Mouse (Mus musculus): ENCODE results near the gene Ces1c. TPM values are rescaled to one million over a fixed set of nuclear protein-coding genes. Genes with fewer than 3 reads are reported as not detected.

Gene Ces1c
- polyA plus RNA-seq (2017; shearing (Covaris generic)): not detected

DNA sequence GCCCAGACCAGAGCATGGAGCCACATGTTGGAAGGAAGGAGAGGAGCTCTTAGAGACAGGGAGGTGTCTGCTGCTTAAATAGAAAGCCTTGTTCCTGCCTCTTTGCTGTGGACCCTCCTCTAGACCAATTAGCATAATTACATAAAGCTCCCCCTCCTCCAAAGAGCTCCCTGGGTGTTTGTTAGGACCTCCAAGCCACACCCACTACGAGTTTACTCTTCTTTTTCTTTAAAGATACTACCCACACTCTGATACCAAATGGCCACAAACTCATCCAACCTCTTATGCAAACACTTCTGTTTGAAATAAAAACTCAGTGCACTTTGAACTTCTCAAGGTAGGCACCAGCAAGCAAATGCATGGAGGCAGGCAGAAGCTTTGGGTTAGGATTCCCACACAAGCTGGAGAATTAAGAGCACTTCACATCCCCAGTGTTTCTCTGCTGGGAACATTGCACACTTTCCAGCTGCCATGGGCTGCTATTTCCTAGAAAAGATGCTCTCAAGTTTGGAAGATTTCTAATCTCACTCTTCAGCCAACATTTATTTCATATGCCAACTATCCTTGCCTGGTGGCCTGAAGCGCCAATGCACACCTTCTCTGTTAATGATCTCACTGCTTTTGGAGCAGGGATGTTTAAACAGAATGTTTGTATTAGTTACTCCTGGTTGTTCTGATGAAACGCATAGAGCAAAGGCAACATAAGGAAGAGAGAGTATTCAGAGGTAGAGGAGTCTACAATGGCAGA, at the start of gene Ces1c:
Gene Ces1c, minus strand, starts transcription at position 51 of the 748 bp plus-strand sequence.
- ATAC-seq: no peak

GRCm38 (mm10) chr8:93180581-93181129, 49.6 kb upstream of the Ces1c start:
- no peak for ATAC-seq

- ATAC-seq: no peak
Measured at GRCm38 (mm10) chr8:93176593-93176992, 45.5 kb upstream of the Ces1c start.

- ATAC-seq: no peak
Measured at GRCm38 (mm10) chr8:93174554-93174953, 43.5 kb upstream of the Ces1c start.

- ATAC-seq: no peak
Measured at GRCm38 (mm10) chr8:93171846-93172590, 40.9 kb upstream of the Ces1c start.

DNA sequence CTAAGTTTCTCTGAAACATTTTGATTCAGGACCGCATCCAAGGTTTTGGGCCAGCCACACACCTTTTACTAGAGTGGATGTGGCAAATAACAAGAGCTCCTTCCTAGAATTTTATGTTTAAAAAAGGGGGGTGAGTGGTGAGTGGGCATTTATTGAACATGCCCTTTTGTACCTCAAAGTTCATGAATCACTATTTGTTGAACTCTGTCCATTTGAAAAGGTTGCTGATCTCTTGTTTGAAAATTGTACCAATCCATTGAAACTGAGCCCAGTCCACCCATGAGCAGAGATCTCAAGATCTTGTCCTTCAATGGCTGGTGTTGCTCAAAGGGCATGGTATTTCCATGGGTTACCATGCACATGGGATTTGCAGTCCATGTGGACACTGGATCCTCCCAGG, 32.3 kb upstream of the Ces1c start:
- no peak for ATAC-seq

DNA sequence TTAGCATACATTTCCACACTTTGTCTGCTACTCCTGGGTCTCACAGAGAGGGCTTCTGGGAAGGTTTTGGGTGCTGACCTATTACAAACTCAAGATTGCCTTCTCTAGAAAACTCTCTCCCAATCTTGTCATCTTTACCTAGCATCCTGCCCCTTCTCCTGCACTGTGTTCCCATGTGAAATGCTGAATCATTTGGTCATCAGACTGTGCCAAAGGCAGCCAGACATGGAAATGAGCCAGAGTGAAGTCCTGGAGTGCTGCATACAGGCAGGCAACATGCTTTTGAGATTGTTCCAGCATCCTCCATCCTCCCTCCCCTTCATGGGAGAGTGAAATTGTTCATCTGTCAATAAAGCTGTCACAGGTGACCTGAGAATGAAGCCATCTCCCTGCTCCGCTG, 20.3 kb upstream of the Ces1c start:
- ATAC-seq: no peak

GRCm38 (mm10) chr8:93147331-93147730, 16.2 kb upstream of the Ces1c start:
- ATAC-seq: no peak

GRCm38 (mm10) chr8:93140696-93141095, 9.6 kb upstream of the Ces1c start:
- ATAC-seq: no peak

GRCm38 (mm10) chr8:93132196-93132595, 1.1 kb upstream of the Ces1c start:
- ATAC-seq: no peak

GRCm38 (mm10) chr8:93126476-93126875, 4.6 kb downstream of the Ces1c start:
- no peak for ATAC-seq

- ATAC-seq: no peak
Measured at GRCm38 (mm10) chr8:93122005-93122404, 9.1 kb downstream of the Ces1c start.

DNA sequence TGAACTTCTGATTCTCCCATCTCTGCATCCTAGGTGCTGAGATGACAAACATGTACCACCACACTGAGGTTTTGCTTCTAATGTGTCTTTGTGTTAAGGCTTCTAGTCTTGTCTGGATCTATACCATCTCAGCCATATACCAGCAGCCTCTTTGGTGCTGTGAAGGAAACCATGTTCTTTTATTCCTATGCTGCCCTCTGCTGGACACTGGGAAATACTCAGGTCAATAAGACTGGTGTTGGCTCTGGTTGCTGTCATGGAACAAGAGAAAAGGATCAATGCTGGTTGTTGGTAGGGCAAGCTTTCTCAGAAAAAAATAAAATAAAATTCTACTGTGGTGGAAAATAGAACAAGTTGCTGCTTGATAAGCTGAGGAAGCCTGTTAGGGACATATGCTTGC, 35.7 kb downstream of the Ces1c start:
- ATAC-seq: no peak

GRCm38 (mm10) chr8:93091324-93091723, 39.8 kb downstream of the Ces1c start:
- no peak for ATAC-seq

DNA sequence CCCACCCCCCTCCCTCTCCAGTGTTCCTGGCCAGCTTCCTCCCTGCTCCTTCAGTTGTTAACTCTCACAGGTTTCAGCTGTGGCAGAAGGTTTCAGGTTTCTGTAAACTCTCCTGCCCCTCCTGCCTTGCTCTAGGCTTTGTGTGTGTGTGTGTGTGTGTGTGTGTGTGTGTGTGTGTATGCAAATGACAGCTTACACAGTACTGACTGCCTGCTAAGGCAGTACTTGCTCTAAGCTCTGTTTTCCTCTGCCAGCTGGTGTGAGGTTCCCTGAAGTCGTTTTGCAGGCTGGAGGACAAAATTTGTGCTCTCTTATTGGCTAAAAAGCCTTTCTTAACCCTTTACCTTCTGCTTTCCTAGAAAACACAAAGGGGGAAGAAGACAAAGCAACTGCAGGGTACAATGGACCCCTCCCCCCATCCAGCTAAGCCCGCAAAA, 42.4 kb downstream of the Ces1c start:
- ATAC-seq: no peak

DNA sequence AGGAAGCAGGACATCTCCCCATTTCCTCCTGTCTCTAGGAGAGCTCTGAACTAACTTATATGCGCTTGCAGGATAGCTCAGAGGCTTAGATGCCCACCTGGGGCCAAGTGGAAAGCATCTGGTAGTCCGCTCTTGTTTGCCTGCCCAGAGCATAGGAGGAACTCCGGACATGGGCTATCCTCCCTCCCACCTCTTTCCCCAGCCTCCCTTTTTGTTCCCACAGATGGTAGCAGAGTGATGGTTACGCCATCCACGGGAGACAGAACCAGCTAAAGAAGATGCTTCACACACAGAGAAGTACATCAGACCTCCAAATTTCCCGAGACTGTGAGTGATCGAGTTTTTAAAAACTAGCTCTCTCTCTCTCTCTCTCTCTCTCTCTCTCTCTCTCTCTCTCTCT, 42.9 kb downstream of the Ces1c start:
- ATAC-seq: no peak

GRCm38 (mm10) chr8:93079887-93080286, 51.2 kb downstream of the Ces1c start, which contains the start of gene Ces1b:
Ces1b (minus strand) TSS chr8:93080017.
- no peak for ATAC-seq

DNA sequence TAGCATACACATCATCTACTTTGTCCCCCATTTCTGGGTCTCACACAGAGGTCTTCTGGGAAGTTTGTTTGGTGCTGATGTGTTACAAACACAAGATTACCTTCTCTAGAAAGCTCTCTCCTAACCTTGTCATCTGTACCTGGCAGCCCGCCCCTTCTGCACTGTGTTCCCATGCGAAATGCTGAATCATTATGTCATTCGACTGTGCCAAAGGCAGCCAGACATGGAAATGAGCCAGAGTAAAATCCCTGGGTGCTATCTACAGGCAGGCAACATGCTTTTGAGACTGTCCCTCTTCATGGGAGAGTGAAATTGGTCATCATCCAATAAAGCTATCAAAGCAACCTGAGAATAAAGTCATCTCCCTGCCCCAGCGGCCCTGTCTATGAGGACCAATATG, 55.8 kb downstream of the Ces1c start:
- no peak for ATAC-seq

GRCm38 (mm10) chr8:93063416-93064117, 67.5 kb downstream of the Ces1c start:
- ATAC-seq: no peak

- ATAC-seq: no peak
Measured at GRCm38 (mm10) chr8:93059185-93059584, 71.9 kb downstream of the Ces1c start.

- ATAC-seq: no peak
Measured at GRCm38 (mm10) chr8:93055238-93055637, 75.8 kb downstream of the Ces1c start.
